Mouse (Mus musculus) CH12.LX (cell line): Measurements from ENCODE around the gene Ppp1r1c.

ENCODE experiments used
- CTCF ChIP-seq, 2 experiments: IDR thresholded peaks in 1 of 2; conservative IDR thresholded peaks in 1 of 2; 2 replicates each; pipeline ENCODE4 v1.5.1; 2011 to 2012; ENCODE audit warnings: low read depth in 2 of 2, low read length in 2 of 2, improper control_type of control experiment in 1 of 2, inconsistent platforms in 1 of 2, mild to moderate bottlenecking in 1 of 2, moderate library complexity in 1 of 2
- MAFK ChIP-seq: IDR thresholded peaks from 2 replicates; pipeline ENCODE4 v1.6.1; 2011; ENCODE audit warnings: low read length, improper control_type of control experiment; ENCODE audit not compliant: insufficient replicate concordance
- NRF1 ChIP-seq: IDR thresholded peaks from 2 replicates; pipeline ENCODE4 v1.6.1; 2014; ENCODE audit warnings: low read depth, mild to moderate bottlenecking, inconsistent platforms, low read length, improper control_type of control experiment, moderate library complexity
- POLR2A ChIP-seq: IDR thresholded peaks from 2 replicates; pipeline ENCODE4 v1.6.1; 2011; ENCODE audit warnings: low read depth, mild to moderate bottlenecking, improper control_type of control experiment, low read length

DNA sequence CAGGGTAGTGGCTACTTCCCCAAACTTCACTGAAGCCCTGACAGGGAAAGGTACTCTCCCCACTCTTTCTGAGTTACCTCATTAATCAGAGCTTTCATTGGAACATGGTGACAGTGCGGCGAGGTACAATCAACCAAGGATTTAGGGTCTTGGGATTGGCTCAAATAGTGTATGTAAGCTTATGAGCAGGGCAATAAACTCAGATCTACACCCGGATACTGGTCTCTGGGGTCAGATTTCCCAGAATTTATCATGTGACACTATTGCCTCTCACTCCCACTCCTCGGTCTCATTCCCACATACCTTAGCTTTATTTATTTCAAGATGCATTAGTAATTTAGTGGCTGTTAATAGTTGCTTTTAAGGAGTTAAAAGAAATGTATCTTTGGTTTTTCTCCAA is 118.3 kb downstream of the Ppp1r1c start:
- TF ChIP-seq POLR2A (no peak), NRF1 (no peak), MAFK (no peak), CTCF (conservative IDR thresholded peaks at IDR 0.05 in 1 of 2, IDR thresholded peaks at IDR 0.05 in 1 of 2; ENCODE audit: low read depth in 2 of 2, low read length in 2 of 2) (no peak)
